Mouse (Mus musculus) CH12.LX (cell line): ENCODE results near the gene Ubap1. TPM values are rescaled to one million over a fixed set of nuclear protein-coding genes. Genes with fewer than 3 reads are reported as not detected.

Experiments used
- DNase-seq: peaks from one replicate; pipeline ENCODE4 v3.0.0-alpha.2; 2013; ENCODE audit errors: extremely low read depth
- H3K27ac ChIP-seq: 2 replicates; pipeline ENCODE4 v1.5.1; 2012; ENCODE audit warnings: low read depth, mild to moderate bottlenecking, control low read depth, moderate library complexity; ENCODE audit not compliant: insufficient read depth
- H3K27me3 ChIP-seq: replicated peaks from 2 replicates; pipeline ENCODE3; 2012; ENCODE audit warnings: inconsistent platforms
- H3K36me3 ChIP-seq, 2 experiments: replicated peaks in 1 of 2; 2 replicates each; pipeline versions ENCODE3 to v1.6.1; 2012; ENCODE audit warnings: inconsistent platforms in 1 of 2, low read length in 1 of 2, mild to moderate bottlenecking in 1 of 2, mixed read lengths in 1 of 2, moderate library complexity in 1 of 2; ENCODE audit not compliant: control insufficient read depth in 1 of 2, insufficient read depth in 1 of 2
- H3K4me1 ChIP-seq, 2 experiments: 2 replicates each; pipeline ENCODE4 v1.6.1; 2012; ENCODE audit warnings: inconsistent platforms in 1 of 2, moderate library complexity in 1 of 2; ENCODE audit not compliant: insufficient read depth in 2 of 2, control insufficient read depth in 1 of 2
- H3K4me2 ChIP-seq: 2 replicates; pipeline ENCODE4 v1.6.1; 2012; ENCODE audit warnings: low read depth, mild to moderate bottlenecking, control low read depth; ENCODE audit not compliant: poor library complexity, insufficient read depth, severe bottlenecking
- H3K4me3 ChIP-seq, 3 experiments: fragments of 150-350 bp in 1 of 3; sonication (generic) in 1 of 3; replicated peaks in 1 of 3; 2 replicates each; pipeline versions ENCODE3 to v1.5.1; 2011 to 2012; ENCODE audit warnings: low read depth in 2 of 3, low read length in 2 of 3, mild to moderate bottlenecking in 2 of 3, moderate library complexity in 2 of 3, control low read depth in 1 of 3, improper control_type of control experiment in 1 of 3, inconsistent platforms in 1 of 3, mixed read lengths in 1 of 3; ENCODE audit not compliant: poor library complexity in 1 of 3
- H3K79me2 ChIP-seq: replicated peaks from 2 replicates; pipeline ENCODE4 v1.6.1; 2012; ENCODE audit warnings: mild to moderate bottlenecking, moderate library complexity; ENCODE audit not compliant: control insufficient read depth, poor library complexity, insufficient read depth, severe bottlenecking; ENCODE audit errors: extremely low read depth
- H3K9ac ChIP-seq: 2 replicates; pipeline ENCODE4 v1.6.1; 2012; ENCODE audit warnings: low read depth, mild to moderate bottlenecking, control low read depth, moderate library complexity; ENCODE audit not compliant: insufficient read depth
- H3K9me3 ChIP-seq: replicated peaks from 2 replicates; pipeline ENCODE3; 2012; ENCODE audit warnings: low read length, inconsistent platforms, mixed read lengths
- BHLHE40 ChIP-seq: IDR thresholded peaks from 2 replicates; pipeline ENCODE4 v1.6.1; 2011; ENCODE audit warnings: mild to moderate bottlenecking, low read depth, low read length, improper control_type of control experiment
- CHD1 ChIP-seq: IDR thresholded peaks from 2 replicates; pipeline ENCODE4 v1.6.1; 2012; ENCODE audit warnings: low read depth, low read length, improper control_type of control experiment, inconsistent platforms
- ELF1 ChIP-seq: IDR thresholded peaks from 2 replicates; pipeline ENCODE4 v1.6.1; 2014; ENCODE audit warnings: low read depth, mild to moderate bottlenecking, inconsistent platforms, low read length, improper control_type of control experiment
- ETS1 ChIP-seq: conservative IDR thresholded peaks from 2 replicates; pipeline ENCODE4 v1.6.1; 2012; ENCODE audit warnings: low read depth, mild to moderate bottlenecking, inconsistent platforms, low read length, improper control_type of control experiment, moderate library complexity
- GABPA ChIP-seq: IDR thresholded peaks from 2 replicates; pipeline ENCODE4 v1.6.1; 2012; ENCODE audit warnings: low read depth, low read length, improper control_type of control experiment, inconsistent platforms; ENCODE audit not compliant: insufficient replicate concordance
- IRF4 ChIP-seq: IDR thresholded peaks from 2 replicates; pipeline ENCODE4 v1.6.1; 2014; ENCODE audit warnings: low read depth, mild to moderate bottlenecking, inconsistent platforms, low read length, improper control_type of control experiment
- JUN ChIP-seq: IDR thresholded peaks from 2 replicates; pipeline ENCODE4 v1.6.1; 2011; ENCODE audit warnings: low read depth, mild to moderate bottlenecking, low read length, improper control_type of control experiment, moderate library complexity; ENCODE audit not compliant: insufficient read depth
- KAT2A ChIP-seq: IDR thresholded peaks from 2 replicates; pipeline ENCODE4 v1.6.1; 2012; ENCODE audit warnings: low read length, improper control_type of control experiment, inconsistent platforms; ENCODE audit not compliant: insufficient replicate concordance
- MAX ChIP-seq: IDR thresholded peaks from 2 replicates; pipeline ENCODE4 v1.6.1; 2011; ENCODE audit warnings: low read length, improper control_type of control experiment
- MAZ ChIP-seq: IDR thresholded peaks from 2 replicates; pipeline ENCODE4 v1.6.1; 2012; ENCODE audit warnings: low read depth, mild to moderate bottlenecking, inconsistent platforms, low read length, improper control_type of control experiment, moderate library complexity
- MXI1 ChIP-seq: IDR thresholded peaks from 2 replicates; pipeline ENCODE4 v1.6.1; 2011; ENCODE audit warnings: mild to moderate bottlenecking, low read depth, low read length, improper control_type of control experiment
- MYC ChIP-seq: IDR thresholded peaks from 2 replicates; pipeline ENCODE4 v1.6.1; 2011; ENCODE audit warnings: low read depth, mild to moderate bottlenecking, improper control_type of control experiment, low read length
- NELFE ChIP-seq: IDR thresholded peaks from 2 replicates; pipeline ENCODE4 v1.6.1; 2011; ENCODE audit warnings: low read depth, low read length, improper control_type of control experiment
- PAX5 ChIP-seq: IDR thresholded peaks from 2 replicates; pipeline ENCODE4 v1.6.1; 2012; ENCODE audit warnings: low read length, inconsistent platforms, mixed read lengths
- RCOR1 ChIP-seq: conservative IDR thresholded peaks from 2 replicates; pipeline ENCODE4 v1.6.1; 2012; ENCODE audit warnings: low read depth, mild to moderate bottlenecking, inconsistent platforms, low read length, improper control_type of control experiment
- USF2 ChIP-seq: conservative IDR thresholded peaks from 2 replicates; pipeline ENCODE4 v1.6.1; 2011; ENCODE audit warnings: low read depth, low read length, improper control_type of control experiment
- ZMIZ1 ChIP-seq: IDR thresholded peaks from 2 replicates; pipeline ENCODE4 v1.6.1; 2012; ENCODE audit warnings: low read depth, mild to moderate bottlenecking, inconsistent platforms, low read length, improper control_type of control experiment
- dilution Hi-C: fragments of 300-500 bp; cut with MboI; formaldehyde crosslinking; loops from 2 replicates; pipeline ENCODE4 v1.14.3; 2020; ENCODE audit warnings: low sequenced_read_pairs; ENCODE audit not compliant: extremely low pct_unique_long_range_greater_than_20kb, extremely low pct_ligation_motif_present
- in situ Hi-C: fragments of 300-500 bp; cut with MboI; formaldehyde crosslinking; loops from 3 replicates; pipeline ENCODE4 v1.14.3; 2019; ENCODE audit warnings: low sequenced_read_pairs, low pct_ligation_motif_present, low pct_unique_long_range_greater_than_20kb, mixed read lengths
- polyA plus RNA-seq: library from polyadenylated mRNA; unstranded; fragments of >175 nt; gene quantifications from 2 replicates; pipeline ENCODE4 v1.2.1, GENCODE M21; 2012; ENCODE audit warnings: low read depth; ENCODE audit not compliant: insufficient read length
- total RNA-seq, 2 experiments: library from RNA; depleted of rRNA; stranded (reverse); fragments of 300-350 nt in 1 of 2; fragments of >200 nt in 1 of 2; gene quantifications; 2 replicates each; pipeline ENCODE4 v1.2.3; 2012 to 2014

Ubap1 gene
- total and polyA plus RNA-seq, 3 experiments, result 11.5 to 22.3 (median 17.5) TPM

DNA sequence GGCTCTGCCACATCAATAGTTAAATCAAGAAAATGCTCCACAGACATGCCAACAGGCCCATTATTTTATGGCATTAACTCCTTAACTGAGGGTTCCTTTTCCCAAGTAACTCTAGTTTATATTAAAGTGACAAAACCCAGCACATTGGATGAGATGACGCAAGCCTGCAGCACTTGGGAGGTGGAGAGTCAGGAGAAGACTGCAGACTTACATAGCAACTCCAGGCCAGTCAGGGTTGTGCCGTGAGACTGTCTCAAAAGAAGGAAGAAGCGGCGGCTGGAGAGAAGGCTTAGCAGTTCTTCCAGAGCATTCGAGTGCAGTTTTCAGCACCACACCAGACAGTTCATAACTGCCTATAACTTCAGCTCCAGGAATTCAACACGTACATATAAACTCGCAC lies 10.6 kb downstream of the Ubap1 start:
- Histone ChIP-seq H3K4me1 (peaks cover 0 to 22% of the 10 kb centered on the region in 2 experiments; a peak in 3 of 4 replicates), H3K27ac (no peak overlapping the region), H3K9me3 (peaks cover 3% of the 10 kb centered on the region), H3K4me2 (no peak overlapping the region), H3K9ac (no peak overlapping the region), H3K36me3 (peaks cover 5 to 38% of the 10 kb centered on the region in 2 experiments), H3K27me3 (no peaks in the 10 kb centered on the region), H3K79me2 (peaks cover 16% of the 10 kb centered on the region), H3K4me3 (no peak overlapping the region)
- DNase-seq, result no peak
- no peak for TF ChIP-seq ZMIZ1
- no peak for TF ChIP-seq RCOR1
- no peak for TF ChIP-seq JUN
- no peak for TF ChIP-seq MXI1
- no peak for TF ChIP-seq NELFE
- TF ChIP-seq BHLHE40, result no peak
- TF ChIP-seq ETS1, result no peak
- TF ChIP-seq MAZ, result no peak
- TF ChIP-seq ELF1, result no peak
- TF ChIP-seq CHD1, result no peak
- dilution Hi-C loops (no loop called here), in situ Hi-C loops (no loop called here)

DNA sequence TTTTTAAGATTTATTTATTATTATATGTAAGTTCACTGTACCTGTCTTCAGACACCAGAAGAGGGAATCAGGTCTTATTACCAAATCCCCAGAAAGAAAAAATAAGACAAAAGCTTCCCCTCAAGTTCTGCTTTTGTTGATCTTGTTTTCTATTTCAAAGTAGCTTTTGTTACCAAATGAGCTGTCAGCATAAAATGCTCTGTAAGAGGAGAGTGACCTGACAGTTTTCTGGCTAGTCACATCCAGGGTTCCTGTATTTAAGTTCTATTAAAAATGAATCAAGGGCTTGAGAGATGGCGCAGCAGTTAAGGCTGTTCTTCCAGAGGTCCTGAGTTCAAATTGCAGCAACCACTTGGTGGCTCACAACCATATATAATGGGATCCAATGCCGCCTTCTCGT lies 12.3 kb downstream of the Ubap1 start:
- in situ Hi-C loops, result no loop called here
- TF ChIP-seq MAX, result no peak
- no peak for TF ChIP-seq MXI1
- no peak for TF ChIP-seq MYC
- TF ChIP-seq KAT2A, result no peak
- no peak for TF ChIP-seq USF2
- TF ChIP-seq PAX5, result no peak
- TF ChIP-seq GABPA, result no peak
- no peak for TF ChIP-seq IRF4
- Histone ChIP-seq H3K4me2 (no peak overlapping the region), H3K79me2 (peaks cover 13% of the 10 kb centered on the region), H3K36me3 (peaks cover 0 to 38% of the 10 kb centered on the region in 2 experiments), H3K27ac (no peak overlapping the region), H3K9ac (no peak overlapping the region), H3K9me3 (no peaks in the 10 kb centered on the region), H3K4me1 (peaks cover 0 to 22% of the 10 kb centered on the region in 2 experiments; a peak in 3 of 4 replicates), H3K27me3 (no peaks in the 10 kb centered on the region), H3K4me3 (no peak overlapping the region)
- DNase-seq, result no peak
- dilution Hi-C loops, result no loop called here
